Mouse (Mus musculus) frontal cortex, adult 2 months (tissue): ENCODE measurements at regions not wholly inside any gene's neighbourhood (a gene's known extent, or its start where the extent isn't known, plus 50 kb on each side); places are given as distances from the start of the nearest gene placed in this dataset.

Experiments
- DNase-seq, 2 experiments: peaks; one replicate each; pipeline ENCODE4 v3.0.0; 2022; ENCODE audit warnings: low spot score in 1 of 2; ENCODE audit errors: extremely low spot score in 1 of 2

GRCm38 (mm10) chr6:103381930-103382329 lies 128.5 kb upstream of the Chl1 start:
- no peak for DNase-seq

GRCm38 (mm10) chr6:103386591-103386990 lies 123.8 kb upstream of the Chl1 start:
- DNase-seq, result no peak

GRCm38 (mm10) chr6:103405961-103406360 lies 104.4 kb upstream of the Chl1 start:
- no peak for DNase-seq

DNA sequence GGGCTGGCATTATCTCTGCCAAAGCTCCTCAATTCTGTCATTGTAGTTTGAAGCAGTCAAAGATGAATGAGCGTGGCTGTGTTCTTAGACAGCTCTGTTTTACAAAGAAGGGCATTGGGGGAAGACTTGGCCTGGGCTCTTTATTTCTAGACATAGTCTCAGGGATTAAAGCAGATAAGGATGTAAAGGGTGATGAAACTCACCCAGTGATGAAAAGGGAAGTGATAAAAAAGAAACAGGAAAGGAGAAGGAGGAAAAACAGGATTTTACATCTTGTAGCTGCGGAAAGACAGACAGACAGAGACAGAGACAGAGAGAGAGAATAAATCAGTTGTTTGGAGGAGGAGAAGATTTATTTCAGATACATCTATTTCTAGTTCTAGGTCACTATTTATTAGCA lies 95.5 kb upstream of the Chl1 start:
- no peak for DNase-seq

GRCm38 (mm10) chr6:103421013-103421933 lies 89.1 kb upstream of the Chl1 start:
- DNase-seq, result no peak

GRCm38 (mm10) chr6:103430933-103431594 lies 79.3 kb upstream of the Chl1 start:
- DNase-seq, result peak; percentile 2 to 37

GRCm38 (mm10) chr6:103431595-103431957 lies 78.8 kb upstream of the Chl1 start:
- DNase-seq, result no peak
